Comparison of ENCODE assay signal across 34 mouse cellular contexts in genomic region chr14:118013237-118013636, GRCm38 (mm10). TPM values are rescaled to one million over a fixed set of nuclear protein-coding genes. Genes with fewer than 3 reads are reported as not detected.
"Had no signal": no experiment of that assay in that cellular context is flagged by ENCODE, and none has a peak within 500 bp of the region (broad histone marks: within the 10 kb centered on the region; RNA-seq: fewer than 3 reads in every experiment).

No protein-coding gene starts in this region.

- H3K36me3 ChIP-seq: limb, embryonic 10.5 days; limb, embryonic 12.5 days; limb, embryonic 13.5 days; limb, embryonic 15.5 days; liver, embryonic 12.5 days; liver, embryonic 13.5 days; liver, embryonic 15.5 days; lung, embryonic 15.5 days; midbrain, embryonic 10.5 days; midbrain, embryonic 12.5 days; midbrain, embryonic 13.5 days; midbrain, embryonic 15.5 days; neural tube, embryonic 12.5 days; neural tube, embryonic 13.5 days had no signal

- H3K4me3 ChIP-seq: limb, embryonic 10.5 days; limb, embryonic 12.5 days; limb, embryonic 13.5 days; limb, embryonic 15.5 days; liver, embryonic 12.5 days; liver, embryonic 13.5 days; liver, embryonic 15.5 days; lung, embryonic 15.5 days; megakaryocyte, embryonic 14.5 days; midbrain, embryonic 10.5 days; midbrain, embryonic 12.5 days; midbrain, embryonic 13.5 days; midbrain, embryonic 15.5 days; myocyte; neural tube, embryonic 12.5 days; neural tube, embryonic 13.5 days had no signal

- ATAC-seq: liver, embryonic 12.5 days; liver, postnatal 0 days; lung, postnatal 0 days; midbrain, embryonic 13.5 days; midbrain, embryonic 15.5 days; midbrain, embryonic 16.5 days had no signal

- H3K27ac ChIP-seq: limb, embryonic 10.5 days; limb, embryonic 12.5 days; limb, embryonic 13.5 days; limb, embryonic 15.5 days; liver, embryonic 12.5 days; liver, embryonic 13.5 days; liver, embryonic 14.5 days; liver, embryonic 15.5 days; lung, embryonic 15.5 days; macrophage; midbrain, embryonic 10.5 days; midbrain, embryonic 12.5 days; midbrain, embryonic 13.5 days; midbrain, embryonic 15.5 days; neural tube, embryonic 12.5 days; neural tube, embryonic 13.5 days had no signal

- DNase-seq: left cerebral cortex, postnatal 4 days; liver; liver, embryonic 13.5 days; liver, postnatal 0 days; lung, adult 18-20 months; lung, adult 2 months; lung, embryonic 14.5 days; lung, postnatal 10 days; lung, postnatal 14 days; lung, postnatal 36 days; lung, postnatal 4 days; midbrain, embryonic 14.5 days had no signal

- H3K27me3 ChIP-seq: limb, embryonic 15.5 days; liver, embryonic 12.5 days; liver, embryonic 13.5 days; liver, embryonic 15.5 days; lung, embryonic 15.5 days; megakaryocyte, embryonic 14.5 days; midbrain, embryonic 15.5 days; neural tube, embryonic 12.5 days; neural tube, embryonic 13.5 days had no signal

- H3K9me3 ChIP-seq: limb, embryonic 10.5 days; limb, embryonic 12.5 days; limb, embryonic 13.5 days; limb, embryonic 15.5 days; liver, embryonic 12.5 days; liver, embryonic 13.5 days; liver, embryonic 15.5 days; lung, embryonic 15.5 days; midbrain, embryonic 10.5 days; midbrain, embryonic 12.5 days; midbrain, embryonic 13.5 days; midbrain, embryonic 15.5 days; neural tube, embryonic 12.5 days; neural tube, embryonic 13.5 days had no signal

- H3K9ac ChIP-seq: limb, embryonic 12.5 days; limb, embryonic 13.5 days; limb, embryonic 15.5 days; liver, embryonic 12.5 days; liver, embryonic 13.5 days; liver, embryonic 14.5 days; liver, embryonic 15.5 days; liver, postnatal 0 days; lung, embryonic 14.5 days; lung, embryonic 15.5 days; midbrain, embryonic 12.5 days; midbrain, embryonic 13.5 days; midbrain, embryonic 15.5 days; neural tube, embryonic 12.5 days; neural tube, embryonic 13.5 days had no signal

- H3K4me1 ChIP-seq: limb, embryonic 10.5 days; limb, embryonic 12.5 days; limb, embryonic 13.5 days; liver, embryonic 12.5 days; liver, embryonic 13.5 days; liver, embryonic 15.5 days; lung, embryonic 15.5 days; megakaryocyte, embryonic 14.5 days; midbrain, embryonic 10.5 days; midbrain, embryonic 12.5 days; midbrain, embryonic 13.5 days; midbrain, embryonic 15.5 days; neural tube, embryonic 12.5 days; neural tube, embryonic 13.5 days had no signal

- H3K4me2 ChIP-seq: limb, embryonic 12.5 days; limb, embryonic 13.5 days; limb, embryonic 15.5 days; liver, embryonic 11.5 days; liver, embryonic 12.5 days; liver, embryonic 13.5 days; liver, embryonic 15.5 days; lung, embryonic 14.5 days; lung, embryonic 15.5 days; midbrain, embryonic 11.5 days; midbrain, embryonic 12.5 days; midbrain, embryonic 13.5 days; midbrain, embryonic 15.5 days; neural tube, embryonic 12.5 days; neural tube, embryonic 13.5 days had no signal

RNA-seq across cellular contexts. Expression of gene Dct, which starts 38.8 kb away (rescaled TPM):
- total RNA-seq: monocyte, adult 5-6 weeks had no signal
- polyA plus RNA-seq: macrophage had no signal
